Mouse (Mus musculus) CD4-positive, CD25-positive, alpha-beta regulatory T cell, adult 2 months (primary cell): ENCODE measurements around the gene Serpinb9g.
"Not testable (repeated sequence)": the region's sequence is repeated elsewhere in the genome, so short reads cannot be mapped to it uniquely, and the experiment has no call there.

ENCODE experiments used
- DNase-seq: peaks from one replicate; pipeline ENCODE4 v3.0.0-alpha.2; 2012; ENCODE audit warnings: low read depth, low spot score

Gene Serpinb9g

GRCm38 (mm10) chr13:33484490-33484889 lies at the start of gene Serpinb9g:
TSS of gene Serpinb9g (plus strand) at chr13:33484790.
- not testable (repeated sequence) for DNase-seq

DNA sequence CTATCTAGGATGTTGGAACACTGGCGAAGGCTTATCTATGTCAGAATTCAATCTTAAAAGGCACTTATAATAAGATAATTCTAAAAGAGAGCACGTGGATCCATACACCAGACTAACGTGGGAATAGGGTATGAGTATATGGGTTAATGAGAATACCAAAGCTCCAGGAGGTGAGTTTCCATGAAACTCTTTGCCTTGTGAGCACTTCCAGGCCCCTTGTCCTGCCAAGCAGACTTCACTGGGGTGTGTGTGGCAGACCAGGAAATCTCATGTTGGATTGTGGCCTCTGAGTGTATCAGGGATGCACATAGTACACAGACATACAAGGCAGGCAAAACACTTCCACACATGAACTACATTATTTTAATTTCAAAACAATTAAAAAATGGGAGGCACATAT lies 718 bp upstream of the Serpinb9g start:
- not testable (repeated sequence) for DNase-seq

DNA sequence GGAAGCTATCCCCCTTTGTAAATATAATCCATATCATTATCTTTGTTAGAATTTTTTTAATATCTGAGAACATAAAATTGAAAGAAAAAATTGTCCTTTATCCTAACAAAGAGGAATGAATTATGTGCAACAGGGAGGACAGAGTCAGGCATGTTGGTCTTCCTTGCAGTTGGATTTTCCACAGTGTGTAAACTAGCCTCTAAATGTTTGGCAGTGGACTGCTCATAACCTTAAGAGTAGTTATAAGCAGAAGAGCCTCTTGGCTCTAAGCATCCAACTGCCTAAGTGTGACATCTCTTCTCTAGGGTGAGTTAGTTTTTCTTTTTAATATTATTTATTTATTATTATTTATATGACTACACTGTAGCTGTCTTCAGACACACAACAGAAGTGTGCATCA lies 40.0 kb downstream of the Serpinb9g start:
- no peak for DNase-seq

GRCm38 (mm10) chr13:33532814-33533213 lies 48.2 kb downstream of the Serpinb9g start:
- no peak for DNase-seq
